Mouse (Mus musculus): Measurements from ENCODE around the gene Zbed6. TPM values are rescaled to one million over a fixed set of nuclear protein-coding genes. Genes with fewer than 3 reads are reported as not detected.

Gene Zbed6
- polyA plus RNA-seq, 1 experiment from 2014 or later: not detected

GRCm38 (mm10) chr1:133617908-133618307, 42.8 kb downstream of the Zbed6 start:
- Histone ChIP-seq H3K9ac (ENCODE audit: low read depth, low read length) (no peak overlapping the region), H3K27ac (ENCODE audit: low read depth, low read length) (no peak overlapping the region), H3K4me1 (ENCODE audit: control insufficient read depth, insufficient read depth, low read length) (no peaks in the 10 kb centered on the region), H3K36me3 (ENCODE audit: control insufficient read depth, insufficient read depth, low read length) (peaks cover 17% of the 10 kb centered on the region), H3K4me2 (no peak overlapping the region), H3K27me3 (ENCODE audit: control insufficient read depth, insufficient read depth, low read length) (no peaks in the 10 kb centered on the region), H3K4me3 (ENCODE audit: low read depth, low read length) (no peak overlapping the region), H3K9me3 (replicated peaks; ENCODE audit: control insufficient read depth, low read length) (no peaks in the 10 kb centered on the region)
- WGBS (ENCODE audit: insufficient replicate concordance): 40% methylated on average over 2 of the region's 2 CpGs
- ATAC-seq (replicated peaks; ENCODE audit: insufficient number of reproducible peaks, low FRiP score, low TSS enrichment): no peak

- Histone ChIP-seq H3K4me2 (no peak overlapping the region), H3K9me3 (replicated peaks; ENCODE audit: control insufficient read depth, low read length) (no peaks in the 10 kb centered on the region), H3K4me3 (ENCODE audit: low read depth, low read length) (no peak overlapping the region), H3K9ac (ENCODE audit: low read depth, low read length) (no peak overlapping the region), H3K27me3 (ENCODE audit: control insufficient read depth, insufficient read depth, low read length) (no peaks in the 10 kb centered on the region), H3K27ac (ENCODE audit: low read depth, low read length) (no peak overlapping the region), H3K36me3 (ENCODE audit: control insufficient read depth, insufficient read depth, low read length) (0 out of 2 replicates have a peak, but pooled peaks cover 2% of the 10 kb centered on the region), H3K4me1 (ENCODE audit: control insufficient read depth, insufficient read depth, low read length) (no peaks in the 10 kb centered on the region)
- no peak for ATAC-seq (replicated peaks; ENCODE audit: insufficient number of reproducible peaks, low FRiP score, low TSS enrichment)
- 68% methylated on average over 3 of the region's 3 CpGs for WGBS (ENCODE audit: insufficient replicate concordance)
Measured at GRCm38 (mm10) chr1:133613817-133614216, 46.9 kb downstream of the Zbed6 start.

DNA sequence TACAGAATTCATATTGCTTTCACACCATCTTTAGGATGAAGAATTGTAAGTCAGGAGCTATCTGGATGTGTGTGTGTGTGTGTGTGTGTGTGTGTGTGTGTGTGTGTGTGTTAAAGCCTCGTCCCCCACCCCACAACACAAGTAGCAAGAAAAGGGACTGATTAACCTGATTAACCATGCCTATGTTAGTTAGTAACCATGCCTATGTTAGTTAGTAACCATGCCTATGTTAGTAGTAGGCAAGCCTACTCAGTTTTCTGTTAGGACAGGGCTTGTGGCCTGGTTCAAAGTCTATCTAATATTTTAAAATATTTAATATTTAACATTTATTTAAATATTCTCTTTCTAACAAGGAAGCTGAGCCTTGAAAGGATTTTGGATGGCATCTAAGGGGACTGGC, 49.2 kb downstream of the Zbed6 start:
- Histone ChIP-seq H3K27ac (ENCODE audit: low read depth, low read length) (no peak overlapping the region), H3K4me2 (no peak overlapping the region), H3K9ac (ENCODE audit: low read depth, low read length) (no peak overlapping the region), H3K27me3 (ENCODE audit: control insufficient read depth, insufficient read depth, low read length) (no peaks in the 10 kb centered on the region), H3K36me3 (ENCODE audit: control insufficient read depth, insufficient read depth, low read length) (peaks cover 15% of the 10 kb centered on the region; the same call in 1 of the 2 replicates), H3K4me3 (ENCODE audit: low read depth, low read length) (no peak overlapping the region), H3K9me3 (replicated peaks; ENCODE audit: control insufficient read depth, low read length) (no peaks in the 10 kb centered on the region), H3K4me1 (ENCODE audit: control insufficient read depth, insufficient read depth, low read length) (no peaks in the 10 kb centered on the region)
- 83% methylated on average over 1 of the region's 1 CpGs for WGBS (ENCODE audit: insufficient replicate concordance)
- no peak for ATAC-seq (replicated peaks; ENCODE audit: insufficient number of reproducible peaks, low FRiP score, low TSS enrichment)

DNA sequence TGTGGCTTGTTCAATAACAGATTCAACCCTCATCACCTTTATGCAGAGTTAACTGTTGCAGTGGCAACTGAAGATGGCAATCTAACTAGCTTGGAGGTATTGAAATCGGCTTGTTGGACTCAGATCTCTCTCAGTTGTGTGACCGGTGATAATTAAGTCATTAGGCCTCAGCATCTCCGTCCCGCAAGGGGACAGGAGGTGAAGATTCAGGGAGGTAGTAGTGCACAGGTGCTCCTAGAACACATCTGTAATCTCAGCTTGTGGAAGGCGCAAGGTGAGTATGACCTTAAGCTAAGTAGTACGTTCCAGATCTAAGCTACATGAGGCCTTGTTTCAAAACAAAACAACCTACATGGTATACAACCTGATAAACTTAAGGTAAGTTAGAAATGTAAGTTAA, 50.1 kb downstream of the Zbed6 start:
- Histone ChIP-seq H3K36me3 (ENCODE audit: control insufficient read depth, insufficient read depth, low read length) (peaks cover 20% of the 10 kb centered on the region; the same call in 1 of the 2 replicates), H3K9me3 (replicated peaks; ENCODE audit: control insufficient read depth, low read length) (no peaks in the 10 kb centered on the region), H3K27ac (ENCODE audit: low read depth, low read length) (no peak overlapping the region), H3K9ac (ENCODE audit: low read depth, low read length) (peak overlapping the region; percentile 52; the same call in 1 of the 2 replicates), H3K4me2 (peak overlapping the region; percentile 39), H3K27me3 (ENCODE audit: control insufficient read depth, insufficient read depth, low read length) (no peaks in the 10 kb centered on the region), H3K4me1 (ENCODE audit: control insufficient read depth, insufficient read depth, low read length) (no peaks in the 10 kb centered on the region), H3K4me3 (ENCODE audit: low read depth, low read length) (0 out of 2 replicates have a peak overlapping the region, but pooled peaks have one; percentile 12)
- 47% methylated on average over 6 of the region's 6 CpGs for WGBS (ENCODE audit: insufficient replicate concordance)
- no peak; the same call in 1 of the 2 replicates for ATAC-seq (replicated peaks; ENCODE audit: insufficient number of reproducible peaks, low FRiP score, low TSS enrichment)

DNA sequence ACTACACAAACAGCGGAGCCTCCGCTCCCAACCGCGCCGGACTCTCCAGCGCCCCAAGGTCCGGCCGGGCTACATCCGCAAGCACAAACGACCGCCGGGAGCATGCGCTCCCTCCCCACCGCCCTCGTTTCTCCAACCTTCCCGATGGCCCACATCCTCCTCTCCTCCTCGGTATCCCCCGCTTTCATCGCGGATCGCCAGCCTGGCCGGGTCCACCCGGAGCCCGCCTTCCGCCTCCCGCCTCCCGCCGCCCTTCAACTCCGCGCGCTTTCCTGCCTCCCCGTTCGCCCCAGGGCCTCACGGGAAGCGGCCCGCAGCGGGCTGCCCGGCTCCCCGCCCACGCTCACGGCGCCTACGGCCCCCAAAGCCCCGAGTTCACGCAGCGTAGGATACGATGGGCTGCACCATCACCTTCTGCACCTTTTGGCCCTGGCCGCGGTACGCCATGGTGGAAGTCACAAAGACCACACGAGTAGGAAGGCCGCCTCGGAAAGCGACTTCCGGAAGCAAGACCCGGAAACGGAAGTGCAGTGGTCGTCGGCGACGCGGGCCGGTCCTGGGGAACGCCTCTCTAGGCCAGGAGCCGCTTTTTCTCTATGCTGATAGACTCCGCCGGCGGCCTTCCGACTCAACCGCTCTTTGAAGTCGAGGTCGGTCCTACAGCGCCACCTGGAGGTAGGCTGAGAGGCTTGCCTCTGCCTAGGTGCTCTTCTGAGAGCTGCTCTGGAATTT, 50.7 kb downstream of the Zbed6 start, which contains the start of gene Snrpe:
Snrpe (minus strand) TSS at position 521 of the 732 bp plus-strand sequence.
- H3K9me3 ChIP-seq (replicated peaks; ENCODE audit: control insufficient read depth, low read length): no peaks in the 10 kb centered on the region
- under 1% methylated on average over 68 of the region's 73 CpGs for WGBS (ENCODE audit: insufficient replicate concordance)

More for the DNA sequence above, 50.7 kb downstream of the Zbed6 start, which contains the start of gene Snrpe:
- Histone ChIP-seq H3K36me3 (ENCODE audit: control insufficient read depth, insufficient read depth, low read length) (peaks cover 24% of the 10 kb centered on the region; the same call in 1 of the 2 replicates), H3K4me3 (ENCODE audit: low read depth, low read length) (peak within 1 kb of the TSS; percentile 75), H3K4me2 (peak within 1 kb of the TSS; percentile 73), H3K4me1 (ENCODE audit: control insufficient read depth, insufficient read depth, low read length) (no peaks in the 10 kb centered on the region), H3K27me3 (ENCODE audit: control insufficient read depth, insufficient read depth, low read length) (no peaks in the 10 kb centered on the region), H3K9ac (ENCODE audit: low read depth, low read length) (peak within 1 kb of the TSS; percentile 91), H3K27ac (ENCODE audit: low read depth, low read length) (peak within 1 kb of the TSS; percentile 87)
- peak; percentile 90 for ATAC-seq (replicated peaks; ENCODE audit: insufficient number of reproducible peaks, low FRiP score, low TSS enrichment)

Other genes with a start within 250 kb of the Zbed6 start
- 3.3 and 3.7 TPM in 2 replicates for gene Sox13, start 236.5 kb downstream of the Zbed6 start, polyA plus RNA-seq (2014; fragmentation: Nextera tagmentation; extraction: Ambion mirVana)
- gene Snrpe, start 50.6 kb downstream of the Zbed6 start, polyA plus RNA-seq (2014; fragmentation: Nextera tagmentation; extraction: Ambion mirVana): 489 and 500 TPM in 2 replicates
- 7.0 and 8.4 TPM in 2 replicates for gene Gm38394, start 433 bp upstream of the Zbed6 start, polyA plus RNA-seq (2014; fragmentation: Nextera tagmentation; extraction: Ambion mirVana)
- 0.09 and 0.73 TPM in 2 replicates for gene Lax1, start 29.2 kb upstream of the Zbed6 start, polyA plus RNA-seq (2014; fragmentation: Nextera tagmentation; extraction: Ambion mirVana)
- gene Atp2b4, start 140.2 kb upstream of the Zbed6 start, polyA plus RNA-seq (2014; fragmentation: Nextera tagmentation; extraction: Ambion mirVana): 26.1 and 35.6 TPM in 2 replicates
- gene Optc, start 247.1 kb upstream of the Zbed6 start, polyA plus RNA-seq (2014; fragmentation: Nextera tagmentation; extraction: Ambion mirVana): 0.21 and 1.0 TPM in 2 replicates